9 mouse cellular contexts compared by ENCODE assay signal in the genomic region with DNA sequence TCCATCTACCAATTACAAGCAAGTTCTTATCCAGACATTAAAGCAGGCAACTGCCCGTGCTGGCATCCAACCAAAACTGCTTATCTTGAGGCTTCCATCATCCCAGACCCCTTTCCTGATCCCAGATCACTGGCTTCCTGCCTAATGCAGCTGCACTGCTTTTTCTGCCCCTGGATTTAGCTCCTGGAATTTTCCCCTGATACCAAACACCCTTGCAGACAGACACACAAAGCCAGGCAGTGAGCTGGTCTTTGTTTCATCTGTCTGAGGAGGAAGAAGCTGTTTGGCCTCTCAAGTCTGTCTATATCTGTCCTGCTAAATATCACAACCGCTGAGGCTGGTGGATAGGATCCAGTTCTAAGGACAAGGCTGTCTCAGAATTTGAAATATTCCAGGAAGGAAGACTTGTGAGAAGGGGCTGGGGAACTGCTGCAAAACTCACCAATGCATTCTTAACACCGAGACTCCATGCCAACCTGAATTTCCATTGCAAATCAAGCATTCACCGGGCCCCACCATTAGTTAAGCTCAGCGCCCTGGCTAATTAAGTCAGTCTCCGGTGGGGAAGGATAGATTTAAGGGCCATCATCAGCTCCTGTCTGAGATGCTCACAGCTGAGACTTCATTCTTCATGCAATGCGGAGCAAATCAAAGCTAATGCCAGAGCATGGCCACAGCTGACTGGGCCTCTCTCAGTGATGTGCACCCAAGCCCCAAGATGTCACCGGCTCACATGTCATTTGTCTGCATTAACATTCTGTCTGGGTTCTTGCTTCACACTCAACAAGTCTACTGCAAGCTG.
DNase-seq lines count a peak whose midpoint lies in the region; ATAC-seq and TF ChIP-seq lines count a peak whose summit lies in the region.
"Had no signal": no experiment of that assay in that cellular context is flagged by ENCODE, and none has a peak within 500 bp of the region (broad histone marks: within the 10 kb centered on the region; RNA-seq: fewer than 3 reads in every experiment).

No protein-coding gene starts in this region.

- H3K4me2 ChIP-seq in forebrain, embryonic 12.5 days, result peak overlapping the region; percentile 39
- H3K4me2 ChIP-seq in intestine, embryonic 15.5 days (replicated peaks), result no peak overlapping the region; the same call in 1 of the 2 replicates

- no peak for DNase-seq in layer of hippocampus, adult 2 months (ENCODE audit: low spot score in 2 of 2)
- DNase-seq in layer of hippocampus, postnatal 10 days (ENCODE audit: low spot score in 2 of 2), result no peak
- peak; percentile 80 for DNase-seq in mesoderm, embryonic 11.5 days (ENCODE audit: low read depth, low spot score)
- no peak for DNase-seq in spleen, postnatal 4 days (ENCODE audit: low spot score in 2 of 2)
- no peak for DNase-seq in thymus, postnatal 0 days (ENCODE audit: low spot score)
- DNase-seq in layer of hippocampus, adult 8-10 months (ENCODE audit: low spot score in 2 of 2), result no peak

- TF ChIP-seq CTCF in layer of hippocampus, adult 2 months (conservative IDR thresholded peaks at IDR 0.05), result no peak

- peaks cover 94% of the 10 kb centered on the region for H3K4me1 ChIP-seq in forebrain, embryonic 12.5 days
- H3K4me1 ChIP-seq in intestine, embryonic 15.5 days (replicated peaks), result peaks cover 43% of the 10 kb centered on the region

- no peaks in the 10 kb centered on the region for H3K9me3 ChIP-seq in forebrain, embryonic 12.5 days
- no peaks in the 10 kb centered on the region for H3K9me3 ChIP-seq in intestine, embryonic 15.5 days

- H3K4me3 ChIP-seq in layer of hippocampus, adult 2 months, result peak overlapping the region; percentile 20; the same call in 1 of the 2 replicates
- no peak overlapping the region for H3K4me3 ChIP-seq in forebrain, embryonic 12.5 days (replicated peaks)
- no peak overlapping the region for H3K4me3 ChIP-seq in intestine, embryonic 15.5 days (replicated peaks)

- peak; percentile 78 for ATAC-seq in forebrain, embryonic 12.5 days (ENCODE audit: low FRiP score)
- ATAC-seq in intestine, embryonic 15.5 days, result peak; percentile 62

- H3K36me3 ChIP-seq in forebrain, embryonic 12.5 days (replicated peaks), result no peaks in the 10 kb centered on the region
- H3K36me3 ChIP-seq in intestine, embryonic 15.5 days, result no peaks in the 10 kb centered on the region

- H3K9ac ChIP-seq in forebrain, embryonic 12.5 days, result peak overlapping the region; percentile 29; the same call in 1 of the 2 replicates
- H3K9ac ChIP-seq in intestine, embryonic 15.5 days, result no peak overlapping the region

- WGBS in forebrain, embryonic 12.5 days, result 7% methylated on average over 8 of the region's 8 CpGs
- 32% methylated on average over 8 of the region's 8 CpGs for WGBS in intestine, embryonic 15.5 days

- H3K27me3 ChIP-seq in forebrain, embryonic 12.5 days, result no peaks in the 10 kb centered on the region
- H3K27me3 ChIP-seq in intestine, embryonic 15.5 days (replicated peaks), result no peaks in the 10 kb centered on the region

- peak overlapping the region; percentile 81 for H3K27ac ChIP-seq in layer of hippocampus, adult 2 months
- H3K27ac ChIP-seq in forebrain, embryonic 12.5 days, result peak overlapping the region; percentile 96
- H3K27ac ChIP-seq in intestine, embryonic 15.5 days, result peak overlapping the region; percentile 74
- H3K27ac ChIP-seq: macrophage had no signal
